Mouse (Mus musculus) erythroblast, embryonic 14.5 days (primary cell): Measurements from ENCODE around the gene Ier5.

Source experiments
- GATA1 ChIP-seq: IDR thresholded peaks from 2 replicates; pipeline ENCODE4 v1.6.1; 2012; ENCODE audit warnings: low read length, inconsistent platforms, mixed read lengths
- TAL1 ChIP-seq: IDR thresholded peaks from 3 replicates; pipeline ENCODE4 v1.6.1; 2012; ENCODE audit warnings: low read length, inconsistent platforms, mixed read lengths

DNA sequence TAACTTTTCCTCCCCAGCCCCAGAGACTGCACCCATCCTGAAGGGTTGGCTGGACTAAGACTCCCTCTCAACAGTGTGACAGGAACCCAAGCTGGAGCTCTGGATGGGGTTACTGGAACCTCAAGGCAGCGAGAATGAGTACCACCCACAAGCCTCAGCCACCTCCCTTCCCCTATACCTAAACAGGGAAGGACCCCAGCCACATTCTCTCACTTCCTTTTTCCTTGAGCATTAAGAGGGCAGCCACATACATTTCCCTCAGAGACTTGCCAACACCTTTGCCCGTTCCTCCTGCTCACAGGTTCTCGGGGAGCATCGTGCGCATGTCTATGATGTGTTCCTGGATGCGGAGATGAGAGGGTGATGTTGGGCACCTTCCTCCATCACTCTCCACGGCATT, 37.4 kb downstream of the Ier5 start:
- TF ChIP-seq TAL1 (no peak), GATA1 (no peak)
